Mouse (Mus musculus): ENCODE measurements at regions not wholly inside any gene's neighbourhood (a gene's known extent, or its start where the extent isn't known, plus 50 kb on each side); places are given as distances from the start of the nearest gene placed in this dataset.
A peak's percentile ranks its signal among the peaks of the same experiment; 100 is the strongest.

DNA sequence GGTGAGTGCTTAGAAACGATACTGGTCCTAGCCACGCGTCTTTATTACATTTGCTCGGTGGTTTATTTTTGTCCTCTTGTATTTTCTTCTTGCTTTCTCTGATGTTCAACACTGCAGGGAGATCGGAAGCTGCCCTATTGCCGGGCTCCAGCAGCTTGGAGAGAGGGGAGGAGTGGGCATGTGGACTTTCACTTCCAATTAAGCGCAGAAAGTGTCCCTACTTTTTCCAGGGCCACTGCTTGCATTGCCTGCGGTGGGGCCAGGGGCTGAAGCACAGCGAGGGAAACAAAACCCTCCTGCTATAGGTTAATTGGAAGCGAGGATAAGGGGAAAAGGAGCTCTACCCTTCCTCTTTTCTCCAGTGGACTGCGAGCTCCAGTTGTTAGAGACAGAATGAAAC is 114.4 kb upstream of the Cdh6 start:
- DNase-seq: no peak
- no peak for TF ChIP-seq POLR2A (IDR thresholded peaks at IDR 0.05; ENCODE audit: borderline replicate concordance, insufficient read depth, low read length)
- TF ChIP-seq CTCF (IDR thresholded peaks at IDR 0.05; ENCODE audit: borderline replicate concordance, insufficient read depth, low read depth, low read length): no peak
- Histone ChIP-seq H3K27ac (ENCODE audit: insufficient read depth, low read length) (no peak overlapping the region), H3K27me3 (ENCODE audit: control insufficient read depth, insufficient read depth, low read length) (no peaks in the 10 kb centered on the region), H3K4me1 (ENCODE audit: control insufficient read depth, insufficient read depth, low read length) (no peaks in the 10 kb centered on the region; the same call in 1 of the 2 replicates), H3K4me3 (replicated peaks; ENCODE audit: insufficient read depth, low read depth, low read length) (no peak overlapping the region)
- 76% methylated on average over 11 of the region's 11 CpGs for WGBS

DNA sequence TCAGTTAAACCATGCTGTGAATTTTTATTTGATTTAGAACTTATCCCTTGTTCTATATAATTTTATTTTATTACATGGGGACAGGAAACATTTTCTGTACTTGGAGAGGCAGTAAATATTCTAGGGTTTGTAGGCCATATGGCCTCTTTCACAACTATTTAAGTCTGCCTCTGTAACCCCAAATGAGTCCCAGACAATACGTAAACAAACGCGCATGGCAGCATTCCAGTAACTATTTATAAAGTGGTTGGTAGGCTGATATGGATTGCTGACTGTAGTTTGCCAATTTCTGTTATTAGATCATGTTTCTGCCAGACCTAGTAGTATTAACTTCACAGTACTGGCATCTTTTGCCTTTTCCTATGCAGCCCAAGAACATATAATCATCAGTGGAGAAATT is 111.9 kb upstream of the Cdh6 start:
- no peaks in the 10 kb centered on the region for H3K27me3 ChIP-seq (ENCODE audit: control insufficient read depth, insufficient read depth, low read length)
- no peaks in the 10 kb centered on the region; the same call in 1 of the 2 replicates for H3K4me1 ChIP-seq (ENCODE audit: control insufficient read depth, insufficient read depth, low read length)
- no peak overlapping the region for H3K4me3 ChIP-seq (replicated peaks; ENCODE audit: insufficient read depth, low read depth, low read length)
- TF ChIP-seq CTCF (IDR thresholded peaks at IDR 0.05; ENCODE audit: borderline replicate concordance, insufficient read depth, low read depth, low read length) (no peak), POLR2A (IDR thresholded peaks at IDR 0.05; ENCODE audit: borderline replicate concordance, insufficient read depth, low read length) (no peak)
- 27% methylated on average over 3 of the region's 3 CpGs for WGBS
- H3K27ac ChIP-seq (ENCODE audit: insufficient read depth, low read length): no peak overlapping the region
- peak in 1 of 2 experiments; percentile 57 for DNase-seq

DNA sequence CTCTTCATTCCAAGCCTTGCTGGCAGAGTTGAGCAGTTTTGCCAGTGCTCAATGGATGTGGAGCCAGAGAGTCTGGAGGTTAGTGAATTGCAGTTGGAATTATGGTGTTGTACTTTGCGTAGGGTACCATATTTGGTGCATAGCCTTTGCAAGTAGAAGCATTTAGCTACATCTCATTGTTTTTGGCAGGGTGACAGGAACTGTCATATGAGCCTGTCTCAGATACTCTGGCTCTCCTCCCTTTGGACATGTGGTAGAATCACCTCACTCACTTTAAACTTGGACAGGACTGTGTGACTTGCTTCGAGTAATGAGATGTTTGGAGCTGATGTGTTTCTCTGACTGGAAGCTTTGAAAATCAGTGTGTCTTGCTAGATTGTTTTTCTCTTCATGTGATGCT is 110.7 kb upstream of the Cdh6 start:
- Histone ChIP-seq H3K27me3 (ENCODE audit: control insufficient read depth, insufficient read depth, low read length) (no peaks in the 10 kb centered on the region), H3K4me3 (replicated peaks; ENCODE audit: insufficient read depth, low read depth, low read length) (no peak overlapping the region), H3K27ac (ENCODE audit: insufficient read depth, low read length) (no peak overlapping the region), H3K4me1 (ENCODE audit: control insufficient read depth, insufficient read depth, low read length) (no peaks in the 10 kb centered on the region; the same call in 1 of the 2 replicates)
- WGBS: 48% methylated on average over 2 of the region's 2 CpGs
- DNase-seq: peak in 1 of 2 experiments; percentile 14
- TF ChIP-seq CTCF (IDR thresholded peaks at IDR 0.05; ENCODE audit: borderline replicate concordance, insufficient read depth, low read depth, low read length) (no peak), POLR2A (IDR thresholded peaks at IDR 0.05; ENCODE audit: borderline replicate concordance, insufficient read depth, low read length) (no peak)

DNA sequence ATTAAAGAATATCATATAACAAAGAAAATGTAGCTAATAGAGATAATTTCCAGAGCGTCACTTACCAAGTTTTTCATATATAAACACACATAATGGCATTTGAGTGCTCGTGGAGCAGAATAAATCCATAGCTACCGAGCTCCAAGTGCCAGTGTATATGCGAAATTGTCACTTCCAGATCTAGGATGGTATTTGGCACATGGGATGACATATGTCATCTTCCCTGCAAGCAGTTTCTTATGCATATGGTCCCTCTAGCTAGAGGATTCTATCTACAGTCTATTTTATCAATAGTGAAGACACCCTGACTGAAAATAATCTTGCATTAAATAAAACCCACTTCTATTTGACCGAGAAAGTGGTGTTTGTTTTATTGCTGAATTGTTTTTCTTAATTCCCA is 109.6 kb upstream of the Cdh6 start:
- Histone ChIP-seq H3K27me3 (ENCODE audit: control insufficient read depth, insufficient read depth, low read length) (no peaks in the 10 kb centered on the region), H3K27ac (ENCODE audit: insufficient read depth, low read length) (no peak overlapping the region), H3K4me3 (replicated peaks; ENCODE audit: insufficient read depth, low read depth, low read length) (no peak overlapping the region), H3K4me1 (ENCODE audit: control insufficient read depth, insufficient read depth, low read length) (no peaks in the 10 kb centered on the region; the same call in 1 of the 2 replicates)
- 77% methylated on average over 5 of the region's 5 CpGs for WGBS
- no peak for DNase-seq
- no peak for TF ChIP-seq POLR2A (IDR thresholded peaks at IDR 0.05; ENCODE audit: borderline replicate concordance, insufficient read depth, low read length)
- TF ChIP-seq CTCF (IDR thresholded peaks at IDR 0.05; ENCODE audit: borderline replicate concordance, insufficient read depth, low read depth, low read length): no peak

DNA sequence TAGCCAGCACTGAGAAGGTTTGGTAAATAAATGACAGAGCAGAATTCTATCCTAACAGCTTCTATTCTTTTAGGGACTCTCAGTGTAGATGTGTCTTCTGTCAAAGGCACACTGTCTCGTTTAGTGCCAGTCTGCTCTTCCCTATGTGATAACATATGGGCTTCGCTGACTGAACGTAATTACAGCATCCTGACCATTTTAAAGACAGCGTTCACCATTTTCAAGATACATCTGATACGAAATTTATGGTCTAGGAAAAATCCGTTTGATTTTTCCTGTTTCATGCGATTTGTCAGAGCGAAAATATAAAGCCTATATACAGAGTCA is 103.4 kb upstream of the Cdh6 start:
- Histone ChIP-seq H3K4me3 (replicated peaks; ENCODE audit: insufficient read depth, low read depth, low read length) (no peak overlapping the region), H3K4me1 (ENCODE audit: control insufficient read depth, insufficient read depth, low read length) (no peaks in the 10 kb centered on the region), H3K27me3 (ENCODE audit: control insufficient read depth, insufficient read depth, low read length) (no peaks in the 10 kb centered on the region), H3K27ac (ENCODE audit: insufficient read depth, low read length) (no peak overlapping the region)
- 89% methylated on average over 8 of the region's 8 CpGs for WGBS
- no peak for TF ChIP-seq POLR2A (IDR thresholded peaks at IDR 0.05; ENCODE audit: borderline replicate concordance, insufficient read depth, low read length)
- no peak for TF ChIP-seq CTCF (IDR thresholded peaks at IDR 0.05; ENCODE audit: borderline replicate concordance, insufficient read depth, low read depth, low read length)
- DNase-seq: no peak

DNA sequence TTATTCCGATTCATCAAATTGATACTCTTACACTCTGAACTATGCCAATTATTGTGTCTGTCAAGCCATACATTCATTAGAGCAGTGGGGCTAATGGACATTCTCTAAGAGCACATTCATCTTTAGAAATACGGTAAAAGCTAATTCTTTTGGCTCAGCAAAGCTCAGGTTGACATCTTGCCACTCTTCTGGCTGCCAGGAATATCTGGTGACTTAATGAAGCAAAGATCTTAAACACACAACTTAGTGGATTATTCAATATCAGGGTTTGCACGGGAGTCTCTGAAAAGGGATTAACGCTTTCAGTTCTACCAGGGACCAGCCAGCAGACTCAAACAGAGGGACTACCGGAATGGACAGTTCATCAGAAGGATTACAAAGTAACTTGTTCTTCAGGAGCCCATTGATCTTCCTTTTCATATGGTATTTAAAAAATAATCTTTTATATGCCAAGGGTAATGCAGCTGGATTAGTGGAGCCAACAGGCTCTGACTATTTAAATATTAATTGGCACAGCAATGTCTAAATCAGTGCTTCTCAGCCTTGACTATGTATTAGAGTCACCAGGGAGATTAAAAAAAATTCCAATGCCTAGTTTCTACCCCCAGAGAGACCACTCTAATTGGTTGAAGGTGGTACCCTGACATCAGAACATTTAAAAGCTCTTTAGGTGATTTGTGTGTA is 102.9 kb upstream of the Cdh6 start:
- Histone ChIP-seq H3K27ac (ENCODE audit: insufficient read depth, low read length) (no peak overlapping the region), H3K27me3 (ENCODE audit: control insufficient read depth, insufficient read depth, low read length) (no peaks in the 10 kb centered on the region), H3K4me1 (ENCODE audit: control insufficient read depth, insufficient read depth, low read length) (no peaks in the 10 kb centered on the region), H3K4me3 (replicated peaks; ENCODE audit: insufficient read depth, low read depth, low read length) (no peak overlapping the region)
- no peak for DNase-seq
- TF ChIP-seq POLR2A (IDR thresholded peaks at IDR 0.05; ENCODE audit: borderline replicate concordance, insufficient read depth, low read length) (no peak), CTCF (IDR thresholded peaks at IDR 0.05; ENCODE audit: borderline replicate concordance, insufficient read depth, low read depth, low read length) (no peak)
- 68% methylated on average over 5 of the region's 5 CpGs for WGBS

DNA sequence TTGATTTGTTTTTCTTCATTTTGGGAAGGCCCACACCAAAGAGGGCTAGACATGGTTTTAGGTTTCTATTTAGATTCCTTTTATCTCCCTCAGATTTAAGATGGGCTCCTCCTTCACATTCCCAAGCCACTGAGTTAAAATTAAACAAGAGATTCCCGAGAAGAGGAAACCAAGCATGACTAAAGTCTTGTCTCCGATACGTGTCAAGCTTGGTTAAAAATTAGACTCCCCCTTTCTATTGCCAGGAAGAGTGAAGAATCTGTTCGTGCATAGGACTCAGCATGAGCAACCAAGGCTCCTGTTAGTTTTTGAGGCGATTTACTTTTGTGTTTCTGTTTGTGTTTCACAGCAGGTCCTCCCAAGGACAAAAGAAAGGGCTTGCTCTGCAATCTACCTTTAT is 101.9 kb upstream of the Cdh6 start:
- Histone ChIP-seq H3K4me3 (replicated peaks; ENCODE audit: insufficient read depth, low read depth, low read length) (no peak overlapping the region), H3K4me1 (ENCODE audit: control insufficient read depth, insufficient read depth, low read length) (no peaks in the 10 kb centered on the region), H3K27ac (ENCODE audit: insufficient read depth, low read length) (no peak overlapping the region), H3K27me3 (ENCODE audit: control insufficient read depth, insufficient read depth, low read length) (no peaks in the 10 kb centered on the region)
- TF ChIP-seq POLR2A (IDR thresholded peaks at IDR 0.05; ENCODE audit: borderline replicate concordance, insufficient read depth, low read length) (no peak), CTCF (IDR thresholded peaks at IDR 0.05; ENCODE audit: borderline replicate concordance, insufficient read depth, low read depth, low read length) (no peak)
- WGBS: 38% methylated on average over 5 of the region's 5 CpGs
- no peak for DNase-seq

DNA sequence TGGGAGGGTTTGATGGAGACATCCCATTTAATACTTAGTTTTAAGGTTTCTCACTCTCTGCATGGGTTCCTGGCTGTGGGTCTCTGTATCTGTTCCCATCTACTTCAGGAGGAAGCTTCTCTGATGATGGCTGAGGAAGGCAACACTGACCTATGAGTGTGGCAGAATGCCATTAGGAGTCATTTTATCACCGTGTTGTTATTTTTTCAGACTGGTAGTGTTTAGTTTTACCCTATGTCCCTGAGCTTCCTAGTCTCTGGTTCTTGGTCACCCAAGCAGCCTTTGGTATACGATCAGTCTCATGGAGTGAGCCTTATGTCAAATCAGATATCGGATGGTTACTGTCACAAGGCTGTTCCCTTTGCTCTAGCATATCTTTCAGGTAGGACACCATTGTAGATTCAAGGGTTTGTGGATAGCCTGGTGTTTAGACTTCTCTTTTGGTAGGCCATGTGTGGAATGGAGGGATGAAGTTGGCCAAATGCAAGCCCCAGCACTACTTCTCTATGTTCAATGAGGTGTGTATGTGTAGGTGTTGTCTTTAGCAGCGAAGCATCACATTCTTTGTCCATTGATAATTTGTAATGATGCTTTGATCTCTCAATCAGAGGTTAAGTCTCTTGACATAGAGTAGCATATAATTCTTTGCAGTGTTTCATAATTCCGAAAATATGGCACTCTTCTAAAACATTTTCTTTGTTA is 101.0 kb upstream of the Cdh6 start:
- 91% methylated on average over 5 of the region's 5 CpGs for WGBS
- H3K27ac ChIP-seq (ENCODE audit: insufficient read depth, low read length): no peak overlapping the region
- no peaks in the 10 kb centered on the region for H3K4me1 ChIP-seq (ENCODE audit: control insufficient read depth, insufficient read depth, low read length)
- H3K4me3 ChIP-seq (replicated peaks; ENCODE audit: insufficient read depth, low read depth, low read length): no peak overlapping the region
- no peaks in the 10 kb centered on the region for H3K27me3 ChIP-seq (ENCODE audit: control insufficient read depth, insufficient read depth, low read length)
- DNase-seq: no peak
- no peak for TF ChIP-seq POLR2A (IDR thresholded peaks at IDR 0.05; ENCODE audit: borderline replicate concordance, insufficient read depth, low read length)
- no peak for TF ChIP-seq CTCF (IDR thresholded peaks at IDR 0.05; ENCODE audit: borderline replicate concordance, insufficient read depth, low read depth, low read length)

Data from cerebellum, adult 2 months (tissue).